Mouse (Mus musculus): Measurements from ENCODE around the gene Mgarp.

GRCm38 (mm10) chr3:51375307-51376265 is 21.0 kb downstream of the Mgarp start:
- TF ChIP-seq POLR2A (IDR thresholded peaks at IDR 0.05; ENCODE audit: control insufficient read depth, extremely low read depth, insufficient read depth, low read length, poor library complexity) (no peak), CTCF (IDR thresholded peaks at IDR 0.05; ENCODE audit: borderline replicate concordance, control insufficient read depth, extremely low read depth, insufficient read depth, low read length, poor library complexity) (no peak)

All from thymus, adult 2 months (tissue).